8 mouse cellular contexts compared by ENCODE assay signal in the genomic region with DNA sequence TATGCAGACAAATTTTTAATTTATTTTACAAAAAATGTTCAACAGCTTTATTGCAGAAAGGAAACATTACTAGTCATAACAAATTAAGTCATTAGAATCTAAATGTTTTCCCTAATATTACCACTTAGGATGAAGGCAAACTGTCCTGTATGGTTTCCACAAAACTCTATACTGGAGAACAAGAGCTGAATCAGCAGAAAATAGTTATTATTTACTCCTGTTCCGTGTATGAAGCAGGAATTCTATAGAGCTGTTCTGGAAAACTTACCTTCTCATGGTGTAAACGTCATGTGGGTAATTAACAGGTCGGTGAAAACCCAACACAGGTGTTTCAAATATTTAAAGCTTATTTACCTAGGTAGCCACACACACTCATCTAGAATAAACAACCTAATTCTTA. TPM values are rescaled to one million over a fixed set of nuclear protein-coding genes. Genes with fewer than 3 reads are reported as not detected.
DNase-seq lines count a peak whose midpoint lies in the region; ATAC-seq and TF ChIP-seq lines count a peak whose summit lies in the region.

No protein-coding gene starts in this region.

- H3K9me3 ChIP-seq in E14TG2a.4 (ENCODE audit: low read length) = peaks cover 7% of the 10 kb centered on the region; the same call in 1 of the 2 replicates
- no peaks in the 10 kb centered on the region for H3K9me3 ChIP-seq in hindbrain, embryonic 11.5 days (ENCODE audit: control insufficient read depth, low read length)
- no peaks in the 10 kb centered on the region for H3K9me3 ChIP-seq in liver, embryonic 16.5 days (replicated peaks; ENCODE audit: control insufficient read depth, low read length)

- peaks cover 61% of the 10 kb centered on the region for H3K36me3 ChIP-seq in E14TG2a.4 (ENCODE audit: insufficient read depth, low read length)
- H3K36me3 ChIP-seq in hindbrain, embryonic 11.5 days (ENCODE audit: control insufficient read depth, insufficient read depth, low read length) = peaks cover 4% of the 10 kb centered on the region; the same call in 1 of the 2 replicates
- H3K36me3 ChIP-seq in liver, embryonic 16.5 days (ENCODE audit: control insufficient read depth, insufficient read depth) = peaks cover 16% of the 10 kb centered on the region

- no peak overlapping the region for H3K27ac ChIP-seq in gastrocnemius, adult 2 months
- H3K27ac ChIP-seq in hindbrain, embryonic 11.5 days (ENCODE audit: low read depth, low read length) = no peak overlapping the region
- no peak overlapping the region for H3K27ac ChIP-seq in liver, embryonic 16.5 days (ENCODE audit: low read length)

- H3K27me3 ChIP-seq in E14TG2a.4 (ENCODE audit: insufficient read depth, low read length) = no peaks in the 10 kb centered on the region
- H3K27me3 ChIP-seq in hindbrain, embryonic 11.5 days (ENCODE audit: control insufficient read depth, insufficient read depth, low read length) = no peaks in the 10 kb centered on the region
- H3K27me3 ChIP-seq in liver, embryonic 16.5 days (ENCODE audit: control insufficient read depth, insufficient read depth, low read depth, low read length) = no peaks in the 10 kb centered on the region

- DNase-seq in gastrocnemius, adult 2 months = no peak
- DNase-seq in gastrocnemius, postnatal 10 days = no peak
- peak; percentile 8 for DNase-seq in hindbrain, embryonic 11.5 days (ENCODE audit: low spot score)
- DNase-seq in ovary, adult 18-20 months (ENCODE audit: low spot score) = no peak
- DNase-seq in adrenal gland, postnatal 25 days = no peak
- no peak for DNase-seq in adrenal gland, adult 18-20 months (ENCODE audit: low spot score in 2 of 2)

- H3K4me2 ChIP-seq in hindbrain, embryonic 11.5 days (replicated peaks; ENCODE audit: low read depth, low read length) = peak overlapping the region; percentile 41
- peak overlapping the region; percentile 87 for H3K4me2 ChIP-seq in liver, embryonic 16.5 days (ENCODE audit: low read depth, low read length)

- no peak for ATAC-seq in hindbrain, embryonic 11.5 days (ENCODE audit: low FRiP score)
- no peak for ATAC-seq in liver, embryonic 16.5 days (ENCODE audit: low read depth)

- intact Hi-C loops in gastrocnemius, adult 2 months (cut with DNase I) = loop anchor here (5.0 to 10.0 kb wide), 4 partner anchors 54 to 741 kb away; a partner anchor contains a TSS

- H3K9ac ChIP-seq in hindbrain, embryonic 11.5 days (ENCODE audit: low read depth, low read length) = 0 out of 2 replicates have a peak overlapping the region, but pooled peaks have one; percentile 67
- H3K9ac ChIP-seq in liver, embryonic 16.5 days (ENCODE audit: low read depth, low read length) = peak overlapping the region; percentile 97

- 17% methylated on average over 3 of the region's 3 CpGs for WGBS in hindbrain, embryonic 11.5 days
- 10% methylated on average over 3 of the region's 3 CpGs for WGBS in liver, embryonic 16.5 days (ENCODE audit: insufficient replicate concordance)

- TF ChIP-seq CTCF in gastrocnemius, adult 2 months (IDR thresholded peaks at IDR 0.05) = no peak
- TF ChIP-seq CTCF in E14TG2a.4 (conservative IDR thresholded peaks at IDR 0.05; ENCODE audit: low read length) = no peak

- peak overlapping the region; percentile 98 for H3K4me3 ChIP-seq in gastrocnemius, adult 2 months
- peak overlapping the region; percentile 98 for H3K4me3 ChIP-seq in E14TG2a.4 (replicated peaks; ENCODE audit: low read length)
- peak overlapping the region; percentile 49 for H3K4me3 ChIP-seq in hindbrain, embryonic 11.5 days (ENCODE audit: low read depth, low read length)
- H3K4me3 ChIP-seq in liver, embryonic 16.5 days (ENCODE audit: low read depth, low read length) = peak overlapping the region; percentile 98

- peaks cover 66% of the 10 kb centered on the region for H3K4me1 ChIP-seq in E14TG2a.4 (replicated peaks; ENCODE audit: low read depth, low read length)
- no peaks in the 10 kb centered on the region for H3K4me1 ChIP-seq in hindbrain, embryonic 11.5 days (replicated peaks; ENCODE audit: control insufficient read depth, insufficient read depth, low read length)
- peaks cover 12% of the 10 kb centered on the region for H3K4me1 ChIP-seq in liver, embryonic 16.5 days (ENCODE audit: control insufficient read depth, low read depth, low read length)

RNA-seq across cellular contexts. Expression of a gene that starts 1.1 kb away (rescaled TPM):
- under 1 TPM; 0.36 to 0.79 TPM for total RNA-seq in gastrocnemius, adult 2 months (2021)
- 1 to 10 TPM; 5.0 to 7.8 TPM for total RNA-seq in gastrocnemius, postnatal 10 days (2021)
- polyA plus RNA-seq in hindbrain, embryonic 11.5 days (2014; fragmentation: Nextera tagmentation; extraction: Ambion mirVana) = 65.7 and 68.2 TPM in 2 replicates
- 22.6 and 25.6 TPM in 2 replicates for polyA plus RNA-seq in liver, embryonic 16.5 days (2015; fragmentation: Nextera tagmentation; extraction: Ambion mirVana)
- 9.8 and 10.5 TPM in 2 replicates for total RNA-seq in adrenal gland, postnatal 25 days (2021)
- 1 to 10 TPM; 5.5 to 6.7 TPM for total RNA-seq in adrenal gland, adult 18-20 months (2021)

RNA-seq across cellular contexts. Expression of a gene that starts 1.2 kb away (rescaled TPM):
- 1 to 10 TPM; 3.3 to 4.5 TPM for total RNA-seq in gastrocnemius, adult 2 months (2021)
- total RNA-seq in gastrocnemius, postnatal 10 days (2021) = 1 to 10 TPM; 5.5 to 7.0 TPM
- polyA plus RNA-seq in hindbrain, embryonic 11.5 days (2014; fragmentation: Nextera tagmentation; extraction: Ambion mirVana) = 10.4 and 10.7 TPM in 2 replicates
- polyA plus RNA-seq in liver, embryonic 16.5 days (2015; fragmentation: Nextera tagmentation; extraction: Ambion mirVana) = 3.0 and 3.9 TPM in 2 replicates
- 13.1 and 15.1 TPM in 2 replicates for total RNA-seq in adrenal gland, postnatal 25 days (2021)
- 10 to 100 TPM in 1 of 2 experiments, 1 to 10 TPM in 1; 8.7 to 10.8 TPM for total RNA-seq in adrenal gland, adult 18-20 months (2021)

RNA-seq across cellular contexts. Expression of a gene that starts 53.5 kb away (rescaled TPM):
- total RNA-seq in gastrocnemius, adult 2 months (2021) = 1 to 10 TPM; 1.6 to 2.8 TPM
- total RNA-seq in gastrocnemius, postnatal 10 days (2021) = 1 to 10 TPM; 5.6 to 7.2 TPM
- polyA plus RNA-seq in hindbrain, embryonic 11.5 days (2014; fragmentation: Nextera tagmentation; extraction: Ambion mirVana) = 15.9 and 16.7 TPM in 2 replicates
- 0.19 and 0.40 TPM in 2 replicates for polyA plus RNA-seq in liver, embryonic 16.5 days (2015; fragmentation: Nextera tagmentation; extraction: Ambion mirVana)
- 3.2 and 3.9 TPM in 2 replicates for total RNA-seq in adrenal gland, postnatal 25 days (2021)
- total RNA-seq in adrenal gland, adult 18-20 months (2021) = 1 to 10 TPM; 4.5 to 5.1 TPM
